Comparison of ENCODE assay signal across 11 mouse cellular contexts in the genomic region with DNA sequence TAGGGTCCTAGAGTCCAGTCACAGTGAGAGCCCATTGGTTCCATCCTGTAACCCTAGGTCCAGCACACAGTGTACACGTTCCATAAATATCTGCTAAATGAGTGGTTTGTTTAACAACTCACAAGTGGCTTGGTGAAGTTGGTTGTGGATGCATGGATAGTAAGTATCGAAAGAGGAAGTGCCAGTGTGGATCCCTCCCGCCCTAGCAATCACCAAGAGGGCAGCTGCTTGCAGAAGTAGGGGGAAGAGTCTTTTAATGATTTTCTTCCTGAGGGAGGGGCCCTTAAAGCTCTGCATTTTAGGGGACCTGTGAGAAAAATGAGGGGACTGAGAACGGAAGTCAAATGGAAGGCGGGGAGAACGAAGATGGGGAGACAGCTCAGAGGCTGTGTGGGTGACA. TPM values are rescaled to one million over a fixed set of nuclear protein-coding genes. Genes with fewer than 3 reads are reported as not detected.
DNase-seq lines count a peak whose midpoint lies in the region; ATAC-seq and TF ChIP-seq lines count a peak whose summit lies in the region.
"Had no signal": no experiment of that assay in that cellular context is flagged by ENCODE, and none has a peak within 500 bp of the region (broad histone marks: within the 10 kb centered on the region; RNA-seq: fewer than 3 reads in every experiment).

No protein-coding gene starts in this region.

- intact Hi-C loops in heart, postnatal 36 days (cut with DNase I) = loop anchor here (5.0 to 10.0 kb wide), 2 partner anchors 77 to 245 kb away; a partner anchor contains a TSS

- 45% methylated on average over 6 of the region's 6 CpGs for WGBS in heart, embryonic 12.5 days
- WGBS in hindbrain, embryonic 13.5 days = 66% methylated on average over 6 of the region's 6 CpGs
- WGBS in macrophage (ENCODE audit: missing documents) = 5% methylated on average over 6 of the region's 6 CpGs

- H3K36me3 ChIP-seq in heart, embryonic 12.5 days = no peaks in the 10 kb centered on the region
- H3K36me3 ChIP-seq in E14TG2a.4 (ENCODE audit: insufficient read depth, low read length) = peaks cover 10% of the 10 kb centered on the region
- no peaks in the 10 kb centered on the region for H3K36me3 ChIP-seq in hindbrain, embryonic 13.5 days
- H3K36me3 ChIP-seq in macrophage (ENCODE audit: inconsistent target) = peaks cover 23% of the 10 kb centered on the region
- H3K36me3 ChIP-seq: midbrain, embryonic 12.5 days had no signal

- DNase-seq in heart, postnatal 36 days = no peak
- DNase-seq in ovary, adult 18-20 months (ENCODE audit: low spot score) = no peak
- DNase-seq in layer of hippocampus, adult 8-10 months (ENCODE audit: low spot score in 2 of 2) = no peak
- no peak for DNase-seq in kidney, adult 8-10 months
- DNase-seq: adrenal gland, adult 8-10 months; gastrocnemius, postnatal 10 days had no signal

- no peak for ATAC-seq in heart, embryonic 12.5 days (ENCODE audit: insufficient number of reproducible peaks, low FRiP score)
- no peak for ATAC-seq in hindbrain, embryonic 13.5 days (ENCODE audit: low FRiP score)

- no peak for TF ChIP-seq CTCF in E14TG2a.4 (conservative IDR thresholded peaks at IDR 0.05; ENCODE audit: low read length)

- no peak overlapping the region for H3K4me3 ChIP-seq in heart, embryonic 12.5 days
- H3K4me3 ChIP-seq in E14TG2a.4 (replicated peaks; ENCODE audit: low read length) (peak overlapping the region; percentile 93), macrophage (ENCODE audit: inconsistent target) (peak overlapping the region; percentile 87)
- peak overlapping the region; percentile 78 for H3K4me3 ChIP-seq in hindbrain, embryonic 13.5 days

- H3K4me1 ChIP-seq in heart, embryonic 12.5 days (replicated peaks) = peaks cover 21% of the 10 kb centered on the region
- peaks cover 41% of the 10 kb centered on the region for H3K4me1 ChIP-seq in E14TG2a.4 (replicated peaks; ENCODE audit: low read depth, low read length)
- peaks cover 24% of the 10 kb centered on the region for H3K4me1 ChIP-seq in hindbrain, embryonic 13.5 days (replicated peaks)

- H3K27ac ChIP-seq in heart, embryonic 12.5 days (ENCODE audit: poor library complexity, severe bottlenecking) = no peak overlapping the region
- H3K27ac ChIP-seq in hindbrain, embryonic 13.5 days = no peak overlapping the region
- H3K27ac ChIP-seq in macrophage = peak overlapping the region; percentile 76
- H3K27ac ChIP-seq: midbrain, embryonic 12.5 days had no signal

- no peaks in the 10 kb centered on the region for H3K27me3 ChIP-seq in heart, embryonic 12.5 days (replicated peaks)
- peaks cover 42% of the 10 kb centered on the region for H3K27me3 ChIP-seq in E14TG2a.4 (ENCODE audit: insufficient read depth, low read length)
- peaks cover 18% of the 10 kb centered on the region for H3K27me3 ChIP-seq in hindbrain, embryonic 13.5 days

- peak overlapping the region; percentile 80 for H3K4me2 ChIP-seq in heart, embryonic 12.5 days
- peak overlapping the region; percentile 86; the same call in 1 of the 2 replicates for H3K4me2 ChIP-seq in hindbrain, embryonic 13.5 days

- H3K9me3 ChIP-seq in heart, embryonic 12.5 days (replicated peaks) = no peaks in the 10 kb centered on the region
- no peaks in the 10 kb centered on the region for H3K9me3 ChIP-seq in E14TG2a.4 (ENCODE audit: low read length)
- H3K9me3 ChIP-seq in hindbrain, embryonic 13.5 days = no peaks in the 10 kb centered on the region
- H3K9me3 ChIP-seq: midbrain, embryonic 12.5 days had no signal

- H3K9ac ChIP-seq in heart, embryonic 12.5 days = no peak overlapping the region
- no peak overlapping the region for H3K9ac ChIP-seq in hindbrain, embryonic 13.5 days

- H3K79me2 ChIP-seq in macrophage (ENCODE audit: inconsistent target) = peaks cover 31% of the 10 kb centered on the region

RNA-seq across cellular contexts. Expression of a gene that starts 1.4 kb away (rescaled TPM):
- polyA plus RNA-seq in heart, embryonic 12.5 days (2016; fragmentation: Nextera tagmentation; extraction: Ambion mirVana) = 6.9 and 10.7 TPM in 2 replicates
- total RNA-seq in heart, postnatal 36 days (2021) = 1 to 10 TPM; 1.3 to 1.5 TPM
- 38.3 and 38.8 TPM in 2 replicates for polyA plus RNA-seq in hindbrain, embryonic 13.5 days (2015; fragmentation: Nextera tagmentation; extraction: Ambion mirVana)
- total RNA-seq in macrophage (2018; cell fraction: chromatin; rRNA removed) = 10 to 100 TPM in 3 of 26 experiments, 1 to 10 TPM in 18, under 1 TPM in 1, not detected in 4; 0.90 to 18.2 (median 4.8) TPM
- 10 to 100 TPM; 14.9 to 27.1 (median 18.6) TPM for total RNA-seq in macrophage (2018; cell fraction: cytosol; rRNA removed)
- total RNA-seq in macrophage (2018; cell fraction: nucleus; rRNA removed) = 10 to 100 TPM in 10 of 26 experiments, 1 to 10 TPM in 16; 2.1 to 29.4 (median 6.8) TPM
- 20.7 to 32.7 TPM (median 26.6 TPM) in 3 replicates for polyA plus RNA-seq in macrophage (2018)
- 10 to 100 TPM; 34.3 to 50.6 (median 43.9) TPM for total RNA-seq in layer of hippocampus, adult 8-10 months (2022)

RNA-seq across cellular contexts. Expression of a gene that starts 3.1 kb away (rescaled TPM):
- polyA plus RNA-seq in heart, embryonic 12.5 days (2016; fragmentation: Nextera tagmentation; extraction: Ambion mirVana) = 14.4 and 14.7 TPM in 2 replicates
- total RNA-seq in heart, postnatal 36 days (2021) = 1 to 10 TPM; 7.7 to 8.4 TPM
- polyA plus RNA-seq in hindbrain, embryonic 13.5 days (2015; fragmentation: Nextera tagmentation; extraction: Ambion mirVana) = 15.5 and 16.8 TPM in 2 replicates
- 10 to 100 TPM in 13 of 26 experiments, 1 to 10 TPM in 13; 1.9 to 20.7 (median 10.1) TPM for total RNA-seq in macrophage (2018; cell fraction: chromatin; rRNA removed)
- total RNA-seq in macrophage (2018; cell fraction: cytosol; rRNA removed) = 1 to 10 TPM; 1.4 to 5.8 (median 3.6) TPM
- 10 to 100 TPM in 10 of 26 experiments, 1 to 10 TPM in 16; 1.6 to 18.6 (median 7.7) TPM for total RNA-seq in macrophage (2018; cell fraction: nucleus; rRNA removed)
- 3.4 to 8.2 TPM (median 3.6 TPM) in 3 replicates for polyA plus RNA-seq in macrophage (2018)
- total RNA-seq in layer of hippocampus, adult 8-10 months (2022) = 10 to 100 TPM; 11.3 to 14.9 (median 13.7) TPM

RNA-seq across cellular contexts. Expression of a gene that starts 22.7 kb away (rescaled TPM):
- polyA plus RNA-seq in heart, embryonic 12.5 days (2016; fragmentation: Nextera tagmentation; extraction: Ambion mirVana) = 140 and 160 TPM in 2 replicates
- total RNA-seq in heart, postnatal 36 days (2021) = 10 to 100 TPM; 41.8 to 46.9 TPM
- 273 and 274 TPM in 2 replicates for polyA plus RNA-seq in hindbrain, embryonic 13.5 days (2015; fragmentation: Nextera tagmentation; extraction: Ambion mirVana)
- total RNA-seq in macrophage (2018; cell fraction: chromatin; rRNA removed) = 10 to 100 TPM; 19.0 to 62.9 (median 47.3) TPM
- 10 to 100 TPM; 52.5 to 90.8 (median 66.2) TPM for total RNA-seq in macrophage (2018; cell fraction: cytosol; rRNA removed)
- total RNA-seq in macrophage (2018; cell fraction: nucleus; rRNA removed) = 10 to 100 TPM; 19.2 to 65.6 (median 41.0) TPM
- polyA plus RNA-seq in macrophage (2018) = 67.0 to 113 TPM (median 95.3 TPM) in 3 replicates
- total RNA-seq in layer of hippocampus, adult 8-10 months (2022) = 10 to 100 TPM; 87.5 to 98.6 (median 93.4) TPM

RNA-seq across cellular contexts. Expression of a gene that starts 34.1 kb away (rescaled TPM):
- polyA plus RNA-seq in heart, embryonic 12.5 days (2016; fragmentation: Nextera tagmentation; extraction: Ambion mirVana) = 7.2 TPM in 2 replicates
- under 1 TPM; 0.42 to 0.65 TPM for total RNA-seq in heart, postnatal 36 days (2021)
- 2.6 and 2.8 TPM in 2 replicates for polyA plus RNA-seq in hindbrain, embryonic 13.5 days (2015; fragmentation: Nextera tagmentation; extraction: Ambion mirVana)
- total RNA-seq in macrophage (2018; cell fraction: chromatin; rRNA removed) = 1 to 10 TPM; 1.6 to 5.2 (median 2.8) TPM
- under 1 TPM in 24 of 26 experiments, not detected in 2; 0.06 to 0.29 (median 0.14) TPM for total RNA-seq in macrophage (2018; cell fraction: cytosol; rRNA removed)
- 1 to 10 TPM in 20 of 26 experiments, under 1 TPM in 6; 0.35 to 3.6 (median 1.3) TPM for total RNA-seq in macrophage (2018; cell fraction: nucleus; rRNA removed)
- 0.16 to 0.47 TPM (median 0.25 TPM) in 3 replicates for polyA plus RNA-seq in macrophage (2018)
- total RNA-seq in layer of hippocampus, adult 8-10 months (2022) = 1 to 10 TPM in 1 of 4 experiments, under 1 TPM in 3; 0.74 to 2.0 (median 0.79) TPM
